Mouse (Mus musculus) ES-Bruce4 (cell line): ENCODE data around the gene Cd300e.
A peak's percentile ranks its signal among the peaks of the same experiment; 100 is the strongest.

Source experiments
- CTCF ChIP-seq: IDR thresholded peaks from one replicate; pipeline ENCODE4 v1.8.1; 2011; ENCODE audit warnings: low read depth, low read length
- EP300 ChIP-seq: IDR thresholded peaks from 2 replicates; pipeline ENCODE4 v1.6.1; 2011; ENCODE audit warnings: low read depth, low read length; ENCODE audit not compliant: insufficient read depth
- POLR2A ChIP-seq: IDR thresholded peaks from one replicate; pipeline ENCODE4 v1.8.1; 2011; ENCODE audit warnings: low read length; ENCODE audit not compliant: insufficient read depth

DNA sequence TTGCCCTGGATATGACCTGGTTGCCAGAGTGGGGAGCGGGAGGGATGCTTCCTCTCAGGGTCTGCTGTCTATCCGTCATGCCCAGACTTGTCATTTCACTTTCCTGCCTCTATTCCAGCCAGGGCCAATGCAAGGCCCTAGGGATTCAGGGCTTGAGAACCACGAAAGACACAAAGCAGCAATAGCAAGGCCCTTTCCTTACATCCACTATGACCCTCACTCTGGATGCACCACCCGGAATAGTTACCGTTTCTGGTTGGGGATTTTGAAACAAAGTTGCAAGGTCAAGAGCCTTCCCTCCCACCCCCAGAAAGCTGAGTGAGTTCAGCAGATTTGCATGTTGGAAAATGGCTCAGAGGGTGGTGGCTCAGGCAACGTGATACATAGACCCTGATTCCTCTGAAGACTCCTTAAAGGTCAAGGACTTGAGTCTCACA lies 39.7 kb upstream of the Cd300e start:
- TF ChIP-seq CTCF (no peak), POLR2A (no peak), EP300 (peak; percentile 86; the same call in 1 of the 2 replicates)
